Mouse (Mus musculus) CH12.LX (cell line): ENCODE results near the gene Gm20388. TPM values are rescaled to one million over a fixed set of nuclear protein-coding genes. Genes with fewer than 3 reads are reported as not detected.

Experiments used
- DNase-seq: peaks from one replicate; pipeline ENCODE4 v3.0.0-alpha.2; 2013; ENCODE audit errors: extremely low read depth
- H3K27ac ChIP-seq: 2 replicates; pipeline ENCODE4 v1.5.1; 2012; ENCODE audit warnings: low read depth, mild to moderate bottlenecking, control low read depth, moderate library complexity; ENCODE audit not compliant: insufficient read depth
- H3K27me3 ChIP-seq: replicated peaks from 2 replicates; pipeline ENCODE3; 2012; ENCODE audit warnings: inconsistent platforms
- H3K36me3 ChIP-seq, 2 experiments: replicated peaks in 1 of 2; 2 replicates each; pipeline versions ENCODE3 to v1.6.1; 2012; ENCODE audit warnings: inconsistent platforms in 1 of 2, low read length in 1 of 2, mild to moderate bottlenecking in 1 of 2, mixed read lengths in 1 of 2, moderate library complexity in 1 of 2; ENCODE audit not compliant: control insufficient read depth in 1 of 2, insufficient read depth in 1 of 2
- H3K4me1 ChIP-seq, 2 experiments: 2 replicates each; pipeline ENCODE4 v1.6.1; 2012; ENCODE audit warnings: inconsistent platforms in 1 of 2, moderate library complexity in 1 of 2; ENCODE audit not compliant: insufficient read depth in 2 of 2, control insufficient read depth in 1 of 2
- H3K4me2 ChIP-seq: 2 replicates; pipeline ENCODE4 v1.6.1; 2012; ENCODE audit warnings: low read depth, mild to moderate bottlenecking, control low read depth; ENCODE audit not compliant: poor library complexity, insufficient read depth, severe bottlenecking
- H3K4me3 ChIP-seq, 3 experiments: fragments of 150-350 bp in 1 of 3; sonication (generic) in 1 of 3; replicated peaks in 1 of 3; 2 replicates each; pipeline versions ENCODE3 to v1.5.1; 2011 to 2012; ENCODE audit warnings: low read depth in 2 of 3, low read length in 2 of 3, mild to moderate bottlenecking in 2 of 3, moderate library complexity in 2 of 3, control low read depth in 1 of 3, improper control_type of control experiment in 1 of 3, inconsistent platforms in 1 of 3, mixed read lengths in 1 of 3; ENCODE audit not compliant: poor library complexity in 1 of 3
- H3K79me2 ChIP-seq: replicated peaks from 2 replicates; pipeline ENCODE4 v1.6.1; 2012; ENCODE audit warnings: mild to moderate bottlenecking, moderate library complexity; ENCODE audit not compliant: control insufficient read depth, poor library complexity, insufficient read depth, severe bottlenecking; ENCODE audit errors: extremely low read depth
- H3K9ac ChIP-seq: 2 replicates; pipeline ENCODE4 v1.6.1; 2012; ENCODE audit warnings: low read depth, mild to moderate bottlenecking, control low read depth, moderate library complexity; ENCODE audit not compliant: insufficient read depth
- H3K9me3 ChIP-seq: replicated peaks from 2 replicates; pipeline ENCODE3; 2012; ENCODE audit warnings: low read length, inconsistent platforms, mixed read lengths
- BHLHE40 ChIP-seq: IDR thresholded peaks from 2 replicates; pipeline ENCODE4 v1.6.1; 2011; ENCODE audit warnings: mild to moderate bottlenecking, low read depth, low read length, improper control_type of control experiment
- ELF1 ChIP-seq: IDR thresholded peaks from 2 replicates; pipeline ENCODE4 v1.6.1; 2014; ENCODE audit warnings: low read depth, mild to moderate bottlenecking, inconsistent platforms, low read length, improper control_type of control experiment
- ETS1 ChIP-seq: conservative IDR thresholded peaks from 2 replicates; pipeline ENCODE4 v1.6.1; 2012; ENCODE audit warnings: low read depth, mild to moderate bottlenecking, inconsistent platforms, low read length, improper control_type of control experiment, moderate library complexity
- GABPA ChIP-seq: IDR thresholded peaks from 2 replicates; pipeline ENCODE4 v1.6.1; 2012; ENCODE audit warnings: low read depth, low read length, improper control_type of control experiment, inconsistent platforms; ENCODE audit not compliant: insufficient replicate concordance
- HCFC1 ChIP-seq: IDR thresholded peaks from 2 replicates; pipeline ENCODE4 v1.6.1; 2012; ENCODE audit warnings: low read depth, mild to moderate bottlenecking, inconsistent platforms, low read length, improper control_type of control experiment
- KAT2A ChIP-seq: IDR thresholded peaks from 2 replicates; pipeline ENCODE4 v1.6.1; 2012; ENCODE audit warnings: low read length, improper control_type of control experiment, inconsistent platforms; ENCODE audit not compliant: insufficient replicate concordance
- MEF2A ChIP-seq: IDR thresholded peaks from 2 replicates; pipeline ENCODE4 v1.6.1; 2014; ENCODE audit warnings: low read depth, mild to moderate bottlenecking, inconsistent platforms, low read length, improper control_type of control experiment, borderline replicate concordance
- MXI1 ChIP-seq: IDR thresholded peaks from 2 replicates; pipeline ENCODE4 v1.6.1; 2011; ENCODE audit warnings: mild to moderate bottlenecking, low read depth, low read length, improper control_type of control experiment
- NELFE ChIP-seq: IDR thresholded peaks from 2 replicates; pipeline ENCODE4 v1.6.1; 2011; ENCODE audit warnings: low read depth, low read length, improper control_type of control experiment
- NRF1 ChIP-seq: IDR thresholded peaks from 2 replicates; pipeline ENCODE4 v1.6.1; 2014; ENCODE audit warnings: low read depth, mild to moderate bottlenecking, inconsistent platforms, low read length, improper control_type of control experiment, moderate library complexity
- POLR2AphosphoS2 ChIP-seq: IDR thresholded peaks from 2 replicates; pipeline ENCODE4 v1.6.1; 2011; ENCODE audit warnings: low read depth, low read length, improper control_type of control experiment
- TCF12 ChIP-seq: IDR thresholded peaks from 2 replicates; pipeline ENCODE4 v1.6.1; 2014; ENCODE audit warnings: low read depth, mild to moderate bottlenecking, inconsistent platforms, low read length, improper control_type of control experiment
- UBTF ChIP-seq: IDR thresholded peaks from 2 replicates; pipeline ENCODE4 v1.6.1; 2012; ENCODE audit warnings: low read depth, mild to moderate bottlenecking, inconsistent platforms, low read length, improper control_type of control experiment, moderate library complexity
- USF2 ChIP-seq: conservative IDR thresholded peaks from 2 replicates; pipeline ENCODE4 v1.6.1; 2011; ENCODE audit warnings: low read depth, low read length, improper control_type of control experiment
- ZC3H11A ChIP-seq: IDR thresholded peaks from 2 replicates; pipeline ENCODE4 v1.6.1; 2012; ENCODE audit warnings: low read depth, mild to moderate bottlenecking, inconsistent platforms, low read length, improper control_type of control experiment
- ZMIZ1 ChIP-seq: IDR thresholded peaks from 2 replicates; pipeline ENCODE4 v1.6.1; 2012; ENCODE audit warnings: low read depth, mild to moderate bottlenecking, inconsistent platforms, low read length, improper control_type of control experiment
- dilution Hi-C: fragments of 300-500 bp; cut with MboI; formaldehyde crosslinking; loops from 2 replicates; pipeline ENCODE4 v1.14.3; 2020; ENCODE audit warnings: low sequenced_read_pairs; ENCODE audit not compliant: extremely low pct_unique_long_range_greater_than_20kb, extremely low pct_ligation_motif_present
- in situ Hi-C: fragments of 300-500 bp; cut with MboI; formaldehyde crosslinking; loops from 3 replicates; pipeline ENCODE4 v1.14.3; 2019; ENCODE audit warnings: low sequenced_read_pairs, low pct_ligation_motif_present, low pct_unique_long_range_greater_than_20kb, mixed read lengths
- polyA plus RNA-seq: library from polyadenylated mRNA; unstranded; fragments of >175 nt; gene quantifications from 2 replicates; pipeline ENCODE4 v1.2.1, GENCODE M21; 2012; ENCODE audit warnings: low read depth; ENCODE audit not compliant: insufficient read length
- total RNA-seq, 2 experiments: library from RNA; depleted of rRNA; stranded (reverse); fragments of 300-350 nt in 1 of 2; fragments of >200 nt in 1 of 2; gene quantifications; 2 replicates each; pipeline ENCODE4 v1.2.3; 2012 to 2014

The Gm20388 gene
- total and polyA plus RNA-seq, 3 experiments = 14.8 to 26.3 (median 22.2) TPM

DNA sequence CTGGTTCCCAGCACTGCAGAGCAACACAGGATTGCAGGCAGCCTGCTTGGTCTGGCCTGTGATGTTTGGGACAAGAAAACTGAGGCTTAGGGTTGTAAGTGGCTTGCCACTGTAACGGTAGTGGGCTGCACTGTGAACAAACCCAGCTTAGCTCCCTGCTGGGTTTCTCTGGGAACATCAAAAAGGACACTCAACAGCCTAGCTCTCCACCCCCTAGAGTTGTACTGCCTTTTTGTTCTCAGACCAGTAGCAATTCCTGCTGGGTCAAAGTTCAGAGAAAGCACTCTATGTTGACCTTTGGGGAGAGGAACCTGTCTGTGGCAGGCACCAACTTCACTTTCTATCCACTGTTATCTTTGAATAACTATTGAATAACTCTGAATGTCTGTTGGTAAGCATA, 3423.8 kb downstream of the Gm20388 start:
- H3K36me3 ChIP-seq = no peaks in the 10 kb centered on the region
- no peak overlapping the region for H3K9ac ChIP-seq
- no peak overlapping the region for H3K27ac ChIP-seq
- H3K4me3 ChIP-seq = no peak overlapping the region
- in situ Hi-C loops (no loop called here), dilution Hi-C loops (no loop called here)
- H3K27me3 ChIP-seq = peaks cover 38% of the 10 kb centered on the region
- H3K4me2 ChIP-seq = no peak overlapping the region
- H3K79me2 ChIP-seq = no peaks in the 10 kb centered on the region
- no peak for TF ChIP-seq TCF12
- H3K4me1 ChIP-seq = peaks cover 8 to 33% of the 10 kb centered on the region in 2 experiments
- DNase-seq = no peak
- no peaks in the 10 kb centered on the region for H3K9me3 ChIP-seq

GRCm38 (mm10) chr8:123337475-123337874, 3426.8 kb downstream of the Gm20388 start:
- DNase-seq = no peak
- H3K4me2 ChIP-seq = no peak overlapping the region
- TF ChIP-seq KAT2A (no peak), NELFE (no peak), BHLHE40 (no peak), HCFC1 (no peak), MXI1 (no peak), TCF12 (no peak), ETS1 (no peak), USF2 (no peak), ZMIZ1 (no peak), GABPA (no peak), POLR2AphosphoS2 (no peak), NRF1 (no peak), ELF1 (no peak), MEF2A (no peak), UBTF (no peak), ZC3H11A (no peak)
- TF ChIP-seq, all 38 proteins: peak for 0
- no peak overlapping the region for H3K9ac ChIP-seq
- H3K79me2 ChIP-seq = no peaks in the 10 kb centered on the region
- H3K9me3 ChIP-seq = peaks cover 2% of the 10 kb centered on the region
- H3K27ac ChIP-seq = no peak overlapping the region
- H3K4me3 ChIP-seq = no peak overlapping the region
- H3K4me1 ChIP-seq = peaks cover 0 to 22% of the 10 kb centered on the region in 2 experiments; a peak in 2 of 4 replicates
- dilution Hi-C loops (no loop called here), in situ Hi-C loops (no loop called here)
- H3K27me3 ChIP-seq = peaks cover 27% of the 10 kb centered on the region
- no peaks in the 10 kb centered on the region for H3K36me3 ChIP-seq
